Mouse (Mus musculus) embryo, embryonic 11.5 days (tissue): ENCODE data around the gene Kcnh7.

ENCODE experiments used
- DNase-seq: peaks from one replicate; pipeline ENCODE4 v3.0.0-alpha.2; 2012; ENCODE audit warnings: low read depth, low spot score

The Kcnh7 gene

DNA sequence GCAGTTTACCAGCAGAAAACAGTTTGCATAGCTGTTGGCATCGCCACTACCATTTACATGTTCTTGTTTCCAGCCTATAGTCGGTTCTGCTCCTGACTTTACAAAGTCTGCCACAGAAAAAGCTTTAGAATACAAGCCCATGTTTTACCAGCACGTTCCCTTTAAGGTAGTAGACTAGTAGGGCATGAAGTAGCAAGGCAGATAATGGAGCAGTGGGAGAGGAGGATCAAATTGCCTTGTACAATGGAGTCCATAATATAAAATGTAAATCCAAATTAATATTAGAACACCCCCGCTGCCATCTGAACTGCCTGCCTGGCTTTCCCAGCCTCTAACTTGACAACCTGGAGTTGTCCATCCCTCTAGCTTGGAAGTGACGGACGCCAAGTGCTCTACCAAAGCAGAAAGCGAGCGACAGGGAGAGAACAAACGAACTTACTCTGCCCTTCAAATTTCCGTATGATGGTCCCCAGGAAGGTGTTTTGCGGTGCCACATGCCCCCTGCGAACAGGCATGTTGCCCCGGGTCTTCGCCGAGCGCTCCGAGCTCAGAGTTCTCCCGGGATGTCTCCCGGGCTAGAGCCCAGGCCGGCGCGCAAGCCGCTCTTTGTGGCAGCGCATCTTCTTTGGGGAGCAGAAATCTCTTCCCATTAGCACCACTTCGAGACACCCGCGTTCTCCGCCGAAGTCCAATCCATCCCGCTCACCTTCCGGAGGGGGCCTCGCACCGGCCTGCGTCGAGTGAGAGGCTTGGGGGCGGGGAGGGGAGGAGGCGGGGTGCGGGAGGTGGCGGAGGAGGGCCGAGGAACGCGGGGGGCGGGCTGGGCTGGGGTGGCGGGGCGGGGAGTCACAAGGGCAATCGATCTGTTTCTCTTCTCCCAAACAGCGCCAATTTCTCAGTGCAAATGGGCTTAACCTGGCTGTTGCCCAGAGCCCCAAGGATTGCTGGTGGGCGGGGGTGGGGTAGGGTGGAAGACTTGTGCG is at the start of gene Kcnh7:
Gene Kcnh7, minus strand, starts transcription at position 725 of the 983 bp plus-strand sequence.
- DNase-seq, result no peak

- no peak for DNase-seq
Observed at GRCm38 (mm10) chr2:63207435-63207834, 23.3 kb upstream of the Kcnh7 start.

- DNase-seq, result peak; percentile 51
Observed at GRCm38 (mm10) chr2:63186014-63186413, 1.9 kb upstream of the Kcnh7 start.

DNA sequence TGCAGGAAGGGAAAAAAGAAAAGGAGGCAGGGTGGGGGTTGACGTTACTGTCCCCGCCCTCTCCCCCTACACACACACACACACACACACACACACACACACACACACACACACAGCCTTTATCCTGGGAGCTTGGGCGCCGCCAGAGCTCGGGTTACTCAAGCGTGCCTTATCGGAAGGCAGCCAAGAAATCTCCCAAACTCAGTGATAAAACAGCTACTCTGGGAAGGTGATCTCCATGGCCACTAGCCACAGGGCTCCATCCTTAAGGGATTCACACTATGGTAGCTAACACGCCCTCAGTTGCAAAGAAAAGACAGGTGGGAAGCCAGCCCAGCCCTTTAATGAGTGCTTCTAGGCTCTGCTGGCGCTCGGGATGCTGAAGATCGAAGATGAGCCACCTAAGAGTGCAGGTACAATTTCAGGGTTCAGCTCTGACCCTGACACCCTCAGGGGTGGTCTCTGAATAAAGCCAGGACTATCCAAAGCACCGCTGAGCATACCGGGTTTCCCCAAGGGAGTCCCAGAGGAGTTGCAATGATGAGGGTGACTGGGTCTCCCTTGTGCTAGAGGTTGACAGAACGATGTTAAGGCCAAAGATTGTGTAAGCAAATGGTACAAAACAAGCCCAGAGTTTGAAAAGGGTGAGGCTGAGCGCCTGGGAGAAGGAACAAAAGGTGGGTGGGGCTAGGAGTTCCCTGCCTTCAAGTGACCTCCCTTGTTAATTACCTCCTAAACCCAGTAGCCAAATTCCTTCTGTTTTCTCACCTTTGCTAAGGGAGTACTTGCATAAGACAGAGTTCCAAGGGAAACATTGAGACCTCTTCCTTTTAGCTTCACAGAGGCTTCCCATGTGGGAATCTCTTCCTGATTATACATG is 704 bp upstream of the Kcnh7 start:
- DNase-seq, result no peak

- DNase-seq, result no peak
Observed at GRCm38 (mm10) chr2:63153701-63154100, 30.4 kb downstream of the Kcnh7 start.

GRCm38 (mm10) chr2:63127762-63128516 is 56.1 kb downstream of the Kcnh7 start:
- no peak for DNase-seq

DNA sequence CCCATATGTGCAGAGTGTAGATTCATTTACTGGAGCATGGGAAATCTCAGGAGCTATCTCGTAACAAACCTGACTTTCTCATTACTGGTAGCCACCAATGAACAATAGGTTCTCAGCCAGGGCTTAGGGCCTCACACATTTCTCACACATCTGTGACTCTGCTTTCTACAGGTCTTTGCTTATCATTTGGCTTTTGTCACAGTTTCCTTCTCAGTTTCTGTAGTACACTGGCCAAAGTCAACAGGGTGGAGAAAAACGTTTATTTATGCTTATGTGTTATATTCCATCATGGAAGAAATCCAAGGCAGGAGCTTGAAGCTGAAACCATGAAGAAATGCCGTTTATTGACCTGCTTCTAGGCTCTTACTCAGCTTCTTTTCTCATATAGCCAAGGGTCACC is 63.8 kb downstream of the Kcnh7 start:
- DNase-seq, result no peak

DNA sequence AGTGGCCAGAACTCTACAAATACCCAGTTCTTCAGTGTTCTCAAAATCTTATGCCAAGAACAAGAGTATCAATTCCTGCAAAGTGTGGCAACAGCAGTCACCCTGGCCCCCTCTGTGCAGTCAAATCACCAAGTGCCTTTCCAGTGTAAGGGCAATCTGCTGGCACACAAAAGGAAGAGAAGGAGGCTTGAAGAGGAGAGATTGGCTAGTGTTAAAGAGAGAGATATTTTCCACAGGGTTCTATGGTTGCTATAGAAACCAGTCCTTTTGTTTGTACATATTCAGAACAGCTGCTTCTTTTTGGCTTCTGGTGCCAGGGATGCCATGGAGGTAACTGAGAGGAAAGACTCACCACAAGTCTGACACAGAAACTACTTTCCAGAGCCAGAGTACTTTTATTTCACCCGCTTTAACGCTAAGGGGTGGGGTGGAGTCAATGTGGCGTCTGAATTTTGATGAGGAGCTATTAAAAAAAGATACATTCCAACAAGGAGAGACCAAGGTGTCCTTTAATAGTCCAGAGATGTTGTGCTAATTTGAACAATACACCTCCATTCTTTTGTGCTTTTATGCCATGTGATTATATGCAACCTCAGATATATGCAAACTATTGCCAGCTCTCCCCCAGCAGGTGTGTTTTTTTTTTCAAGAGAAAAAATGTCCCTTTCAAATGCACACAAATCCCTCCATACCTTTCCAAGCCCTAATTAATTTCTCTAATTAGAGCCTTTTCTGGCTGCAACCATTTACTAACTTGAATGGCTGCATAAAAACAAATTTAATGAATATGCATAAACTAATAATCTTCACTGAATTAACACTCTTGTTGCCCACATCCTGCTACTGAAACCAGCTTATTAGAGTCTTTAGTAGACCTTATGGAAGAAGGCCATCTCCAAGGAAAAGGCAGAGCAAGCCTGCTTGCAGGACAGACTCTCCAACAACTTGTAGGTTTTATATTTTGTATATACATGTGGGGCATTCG is 66.6 kb downstream of the Kcnh7 start:
- no peak for DNase-seq

- no peak for DNase-seq
Observed at GRCm38 (mm10) chr2:63105971-63106370, 78.1 kb downstream of the Kcnh7 start.

DNA sequence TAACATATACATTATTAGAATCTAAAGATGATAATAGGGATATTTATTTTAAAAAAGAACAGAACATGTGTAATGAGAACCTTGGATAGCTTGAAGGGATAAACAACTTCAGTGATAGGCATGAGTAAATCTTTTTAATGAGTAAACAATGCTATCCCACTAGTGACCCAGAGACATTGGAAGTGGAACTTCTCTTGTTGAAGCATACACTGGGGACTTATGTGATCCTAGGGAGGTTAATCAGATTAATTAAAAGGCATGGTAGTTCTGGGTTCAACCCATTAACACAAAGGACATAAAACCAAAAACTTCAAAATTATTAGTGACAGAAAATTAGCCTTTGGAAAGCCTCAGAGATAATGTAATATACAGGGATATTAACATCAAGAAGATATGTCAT is 84.4 kb downstream of the Kcnh7 start:
- DNase-seq, result no peak

- DNase-seq, result no peak
Observed at GRCm38 (mm10) chr2:63091775-63092174, 92.3 kb downstream of the Kcnh7 start.

DNA sequence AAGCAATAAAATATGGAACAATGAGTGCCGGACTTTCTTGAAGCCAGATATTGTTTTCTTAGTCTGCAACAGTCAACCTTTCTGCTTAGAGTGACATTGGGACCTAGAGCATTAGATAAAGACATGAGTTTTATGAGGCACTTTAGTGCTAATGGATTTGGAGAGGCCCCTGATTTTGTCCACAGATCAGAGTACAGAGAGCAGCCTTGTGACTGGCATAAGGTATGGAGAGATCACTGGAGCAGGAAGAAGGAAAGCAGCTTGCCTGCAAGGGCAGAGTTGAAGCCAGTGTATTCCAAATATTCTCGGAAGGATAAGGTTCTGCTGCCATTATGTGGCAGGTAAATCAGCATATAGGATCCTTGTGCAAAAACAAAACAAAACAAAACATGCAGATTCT is 93.6 kb downstream of the Kcnh7 start:
- no peak for DNase-seq

- no peak for DNase-seq
Observed at GRCm38 (mm10) chr2:63058386-63058785, 125.7 kb downstream of the Kcnh7 start.

DNA sequence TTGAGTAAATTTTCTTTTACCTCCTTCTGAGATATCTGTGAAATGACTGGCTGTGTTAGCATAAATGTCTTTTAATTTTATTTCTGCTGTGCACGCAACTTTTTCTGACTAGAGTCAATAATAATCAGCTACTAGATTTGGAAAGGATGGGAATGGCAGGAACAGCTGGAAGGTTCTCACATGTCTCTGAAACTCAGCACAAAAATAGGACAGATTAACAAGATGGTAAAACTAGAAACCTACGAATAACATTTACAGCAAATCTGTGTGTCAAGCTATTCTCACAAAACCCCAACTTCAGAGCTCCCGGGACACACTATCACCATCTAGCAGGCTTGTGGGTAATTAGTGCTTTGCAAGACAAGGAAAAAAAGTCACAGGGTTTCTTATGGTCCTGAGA is 134.2 kb downstream of the Kcnh7 start:
- DNase-seq, result no peak

DNA sequence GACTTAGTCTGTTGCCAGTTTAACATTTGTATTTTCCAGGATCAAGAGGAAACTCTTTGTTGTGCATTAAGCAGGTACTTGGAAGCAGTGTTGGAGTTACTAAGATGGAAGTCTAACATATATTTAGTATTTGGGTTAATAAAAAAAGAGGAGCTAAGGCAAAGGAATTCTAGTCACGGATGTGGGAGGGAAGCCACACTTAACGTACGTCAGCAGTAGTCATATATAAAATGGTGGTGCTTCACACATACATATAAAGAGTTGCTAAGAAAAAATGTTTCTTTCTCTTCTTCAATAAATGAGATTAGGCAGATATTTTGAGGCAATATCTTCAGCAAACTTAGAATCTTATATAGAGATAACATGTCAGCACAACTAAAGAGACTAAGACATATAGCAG is 144.4 kb downstream of the Kcnh7 start:
- no peak for DNase-seq

DNA sequence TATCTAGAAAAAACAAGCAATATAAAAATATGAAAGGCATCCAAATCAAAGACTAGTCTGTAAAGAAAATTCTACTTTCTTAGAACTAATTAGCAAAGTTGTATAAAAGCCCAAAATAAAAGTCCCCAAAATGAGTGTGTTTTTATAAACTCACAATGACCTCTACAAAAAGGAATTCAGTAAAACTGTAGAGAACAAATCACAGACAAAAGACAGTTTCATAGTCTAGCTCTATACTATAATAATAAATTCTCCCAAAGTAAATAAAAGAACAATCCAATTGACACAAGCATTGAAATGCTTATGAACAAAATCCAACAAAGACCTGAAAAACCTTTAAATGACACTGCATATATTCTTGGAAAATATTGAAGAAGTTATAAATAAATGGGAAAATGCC is 169.2 kb downstream of the Kcnh7 start:
- no peak for DNase-seq

GRCm38 (mm10) chr2:63009141-63009540 is 174.9 kb downstream of the Kcnh7 start:
- DNase-seq, result no peak

- no peak for DNase-seq
Observed at GRCm38 (mm10) chr2:63002784-63003183, 181.3 kb downstream of the Kcnh7 start.

GRCm38 (mm10) chr2:62997692-62998091 is 186.4 kb downstream of the Kcnh7 start:
- DNase-seq, result no peak

- DNase-seq, result no peak
Observed at GRCm38 (mm10) chr2:62988616-62989015, 195.5 kb downstream of the Kcnh7 start.
